Mouse (Mus musculus) gastrocnemius, postnatal 10 days (tissue): Measurements from ENCODE around the gene Prdm15. TPM values are rescaled to one million over a fixed set of nuclear protein-coding genes. Genes with fewer than 3 reads are reported as not detected.

Experiments used
- DNase-seq: peaks from one replicate; pipeline ENCODE4 v3.0.0; 2021; ENCODE audit warnings: mixed read lengths
- total RNA-seq, 2 experiments: library from RNA; stranded (reverse); gene quantifications; 2 replicates each; pipeline ENCODE4 v1.2.3; 2021

Gene Prdm15
- total RNA-seq, 2 experiments from 2014 or later: 4.9 to 8.4 TPM

DNA sequence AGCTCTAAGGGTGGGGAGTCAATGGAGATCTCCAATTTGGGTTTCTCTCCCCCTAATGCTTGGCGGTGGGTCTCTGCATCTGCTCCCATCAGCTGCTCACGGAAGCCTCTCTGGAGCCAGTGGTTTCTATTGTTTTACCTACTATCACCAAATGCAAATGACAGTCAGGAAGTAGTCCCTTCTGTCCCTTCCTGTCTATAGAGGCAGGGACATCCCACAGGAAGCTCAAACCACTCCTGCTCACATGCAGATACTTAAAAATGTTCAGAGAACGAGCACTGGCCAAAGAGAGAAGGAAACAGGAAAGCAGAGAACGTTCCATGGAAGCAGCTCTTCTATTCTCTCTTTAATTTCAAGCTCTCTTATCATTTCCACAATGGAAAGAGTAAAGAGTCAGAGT is 32.1 kb downstream of the Prdm15 start:
- DNase-seq: no peak

- DNase-seq: no peak
Observed at GRCm38 (mm10) chr16:97817414-97817813, 34.2 kb downstream of the Prdm15 start.

DNA sequence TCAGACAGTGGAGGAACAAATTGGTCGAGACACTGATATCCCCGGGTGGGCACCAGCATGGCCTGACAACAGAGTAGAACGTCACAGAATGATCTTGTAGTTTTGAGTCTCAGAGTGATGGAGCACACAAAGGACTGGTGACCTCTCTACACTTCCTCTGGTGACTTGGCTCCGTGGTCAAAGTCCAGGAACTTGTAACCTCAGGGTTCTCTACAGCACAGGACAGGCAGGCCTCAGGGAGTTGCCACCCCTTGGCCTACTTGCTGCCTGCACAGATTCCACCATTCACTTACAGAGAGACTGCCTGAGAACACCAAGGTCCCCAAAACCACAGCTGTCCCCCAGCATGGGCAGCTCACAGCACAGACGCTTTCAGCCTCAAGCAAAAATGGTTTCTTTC is 36.4 kb downstream of the Prdm15 start:
- DNase-seq: no peak

- DNase-seq: no peak
Observed at GRCm38 (mm10) chr16:97814060-97814459, 37.6 kb downstream of the Prdm15 start.

- no peak for DNase-seq
Observed at GRCm38 (mm10) chr16:97808881-97809280, 42.8 kb downstream of the Prdm15 start.

GRCm38 (mm10) chr16:97805646-97806045 is 46.0 kb downstream of the Prdm15 start:
- no peak for DNase-seq

DNA sequence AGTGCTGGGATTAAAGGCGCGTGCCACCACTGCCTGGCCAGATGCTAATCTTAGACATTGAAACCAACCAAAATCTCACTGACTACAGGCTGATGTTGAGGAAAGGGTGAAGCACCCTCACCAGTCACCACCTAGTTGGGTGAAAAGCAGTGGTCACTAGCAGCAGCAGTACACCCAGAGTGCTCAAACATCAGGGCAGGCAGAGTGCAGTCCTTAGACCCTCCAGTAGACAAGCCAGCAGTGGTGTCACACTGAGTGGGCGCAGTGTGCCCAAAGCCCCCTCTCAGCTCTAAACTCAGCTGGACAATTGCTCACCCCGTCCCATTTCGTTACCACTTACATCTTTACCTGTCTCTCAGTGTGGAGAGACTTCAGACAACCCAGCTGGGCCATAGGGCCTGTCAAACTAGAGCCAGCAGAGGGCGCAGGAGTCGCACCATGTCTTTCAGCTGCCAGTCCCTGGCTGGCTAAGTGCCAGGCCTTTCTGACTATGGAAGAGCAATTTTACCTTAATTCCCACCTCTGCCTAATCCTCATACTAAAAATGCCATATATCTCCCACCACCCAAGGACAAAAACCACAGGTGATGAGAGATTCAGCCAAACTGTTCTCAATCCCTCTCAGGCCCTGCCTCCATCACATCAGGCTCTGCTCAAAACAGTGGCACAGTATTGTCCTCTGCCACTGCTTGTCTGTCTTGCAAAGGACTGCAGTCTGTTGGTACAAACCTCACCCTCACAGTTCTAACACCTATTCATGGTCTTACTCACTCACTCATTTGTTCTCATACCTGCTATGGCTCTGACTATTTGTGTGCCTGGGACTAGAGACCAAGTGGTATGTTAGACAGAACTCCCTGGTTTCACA is 46.7 kb downstream of the Prdm15 start:
- DNase-seq: peak; percentile 87

DNA sequence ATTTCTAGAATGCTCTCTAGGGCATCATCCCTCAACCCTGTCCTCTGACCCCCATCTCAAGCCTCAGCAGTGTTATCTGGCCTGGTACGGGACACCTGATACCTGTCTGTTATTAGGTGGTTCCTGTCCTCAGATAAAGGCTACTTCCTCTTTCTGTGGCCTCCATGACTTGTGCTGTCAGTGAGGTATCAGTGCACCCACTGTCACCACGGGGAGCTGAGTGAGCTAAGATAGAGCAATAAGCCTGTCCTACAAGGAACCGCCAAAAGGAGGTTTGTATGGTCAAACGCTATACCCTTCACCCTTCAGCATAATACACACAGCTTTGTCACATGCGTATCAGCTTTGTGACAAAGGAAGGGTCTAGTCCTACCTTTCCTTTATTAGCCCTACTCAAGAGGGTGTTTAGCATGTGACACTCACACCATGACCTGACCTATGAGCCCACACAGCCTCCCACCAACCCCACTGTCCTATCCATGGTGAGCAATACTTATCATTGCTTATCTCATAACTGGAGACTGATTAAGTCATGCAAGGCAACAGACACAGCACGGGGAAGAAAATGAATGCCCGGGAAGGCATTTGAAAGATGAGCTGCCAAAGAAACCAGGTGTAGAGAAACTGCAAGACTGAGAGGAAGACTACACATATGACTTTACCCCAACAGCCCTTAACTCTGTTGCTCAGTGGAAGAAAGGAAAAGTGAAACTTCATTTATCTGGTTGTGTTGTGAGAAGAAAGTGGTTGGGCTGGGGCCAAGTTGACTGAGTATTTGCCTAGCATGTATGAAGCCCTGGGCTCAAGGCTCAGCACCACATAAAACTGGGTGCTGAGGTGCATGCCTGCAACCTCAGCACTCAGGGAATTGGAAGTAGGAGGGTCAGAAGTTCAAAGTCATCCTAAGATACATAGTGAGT is 53.4 kb downstream of the Prdm15 start:
- no peak for DNase-seq

- DNase-seq: no peak
Observed at GRCm38 (mm10) chr16:97797212-97797611, 54.4 kb downstream of the Prdm15 start.

DNA sequence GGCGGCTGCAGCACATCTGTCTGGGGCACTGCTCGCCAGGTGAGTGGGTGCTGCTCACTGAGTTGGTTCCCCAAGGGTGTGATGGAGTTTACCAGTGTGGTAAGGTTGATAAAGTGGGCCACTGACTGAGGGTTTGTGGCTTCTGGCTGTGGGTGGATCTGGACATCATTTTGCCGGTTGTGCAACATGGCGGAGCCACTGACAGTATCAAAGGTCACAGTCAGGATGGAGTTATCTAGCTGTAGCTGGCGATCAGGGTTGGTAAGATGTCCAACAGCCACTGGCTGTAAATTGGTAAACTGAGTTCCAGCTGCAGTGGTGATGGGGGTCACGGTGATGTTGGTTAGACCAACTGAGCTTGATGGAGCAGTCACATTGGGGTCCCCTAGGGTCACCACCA is 57.4 kb downstream of the Prdm15 start:
- DNase-seq: no peak

- DNase-seq: no peak
Observed at GRCm38 (mm10) chr16:97783057-97783456, 68.6 kb downstream of the Prdm15 start.

DNA sequence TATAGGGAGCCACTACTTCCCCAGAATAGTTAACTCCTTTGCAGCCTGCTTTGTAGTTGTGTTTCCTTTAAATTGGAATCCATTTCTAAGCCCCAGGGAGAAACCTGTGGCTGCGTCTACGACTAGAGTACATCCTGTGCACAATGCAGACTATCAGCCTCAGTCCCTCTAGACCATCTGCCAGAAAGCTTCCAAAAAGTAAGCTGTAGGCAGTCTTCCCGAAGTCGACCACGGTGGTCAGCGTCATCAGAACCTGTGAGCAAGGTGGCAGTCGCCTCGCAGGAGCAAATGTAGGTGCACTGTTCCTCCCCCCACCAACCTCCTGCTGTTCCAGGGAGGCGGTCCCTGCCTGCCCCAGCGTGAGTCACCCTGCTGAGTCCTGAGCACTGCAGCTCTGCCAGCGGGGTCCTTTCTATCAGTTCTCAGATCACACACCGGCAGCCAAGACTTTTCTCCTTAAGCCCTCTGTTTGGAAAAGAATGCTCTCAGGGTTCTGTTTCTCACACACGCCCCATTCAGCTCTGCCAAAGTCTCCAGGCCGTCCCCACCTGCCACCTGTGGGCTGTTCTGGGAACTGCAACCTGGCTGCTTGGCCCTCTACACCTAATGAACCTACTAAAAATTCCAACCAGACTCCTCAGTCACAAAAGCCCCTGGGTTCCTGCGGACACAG is 73.2 kb downstream of the Prdm15 start:
- DNase-seq: peak; percentile 82

- DNase-seq: no peak
Observed at GRCm38 (mm10) chr16:97766501-97766900, 85.1 kb downstream of the Prdm15 start.

GRCm38 (mm10) chr16:97764626-97765025 is 87.0 kb downstream of the Prdm15 start:
- DNase-seq: no peak

- no peak for DNase-seq
Observed at GRCm38 (mm10) chr16:97763990-97764340, 87.7 kb downstream of the Prdm15 start.

DNA sequence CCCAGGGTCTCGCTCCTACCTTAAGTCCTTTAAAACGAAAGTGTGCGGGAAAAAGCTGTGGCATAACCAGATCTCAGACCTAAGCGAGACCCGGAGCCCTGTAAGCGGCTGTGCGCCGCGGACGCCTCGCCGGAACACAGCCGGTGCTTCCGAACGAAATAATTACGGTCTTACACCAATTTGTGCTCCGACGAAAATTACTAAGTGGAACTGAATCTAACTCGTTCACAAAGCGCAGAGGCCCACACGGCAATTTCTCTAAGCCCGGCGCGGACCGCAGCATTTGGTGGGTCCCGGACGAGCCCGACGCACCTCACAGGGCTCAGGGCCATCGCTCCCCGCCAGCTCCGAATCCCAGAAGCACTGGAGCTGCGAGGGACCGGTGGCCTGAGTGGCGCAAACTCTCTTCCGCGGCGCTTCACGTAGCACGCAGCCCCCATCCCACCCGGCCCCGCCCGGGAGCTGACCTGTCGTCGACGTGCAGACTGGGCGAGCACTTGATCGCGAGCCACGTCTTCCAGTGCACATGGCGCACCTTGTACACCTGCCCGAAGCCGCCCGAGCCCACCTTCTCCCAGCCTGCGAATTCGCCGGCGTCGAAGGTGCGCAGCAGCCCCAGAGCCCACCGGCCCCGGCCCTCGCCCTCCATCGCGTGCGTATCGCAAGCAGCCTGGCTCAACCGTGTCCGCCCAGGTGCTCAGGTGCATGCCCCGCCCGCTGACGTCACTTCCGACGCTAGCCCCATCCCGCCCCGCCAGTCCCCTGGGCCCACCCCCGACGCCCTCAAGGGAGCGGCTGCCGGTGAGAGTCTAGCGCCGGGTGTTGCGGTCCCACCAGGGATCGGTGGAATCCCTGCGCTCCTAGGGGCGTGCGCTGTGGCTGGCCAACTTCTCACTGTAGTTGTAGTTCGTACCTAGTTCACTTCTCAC is 88.3 kb downstream of the Prdm15 start, which contains the start of gene Ripk4:
Ripk4 (minus strand) TSS at position 727 of the 929 bp plus-strand sequence.
- no peak for DNase-seq

DNA sequence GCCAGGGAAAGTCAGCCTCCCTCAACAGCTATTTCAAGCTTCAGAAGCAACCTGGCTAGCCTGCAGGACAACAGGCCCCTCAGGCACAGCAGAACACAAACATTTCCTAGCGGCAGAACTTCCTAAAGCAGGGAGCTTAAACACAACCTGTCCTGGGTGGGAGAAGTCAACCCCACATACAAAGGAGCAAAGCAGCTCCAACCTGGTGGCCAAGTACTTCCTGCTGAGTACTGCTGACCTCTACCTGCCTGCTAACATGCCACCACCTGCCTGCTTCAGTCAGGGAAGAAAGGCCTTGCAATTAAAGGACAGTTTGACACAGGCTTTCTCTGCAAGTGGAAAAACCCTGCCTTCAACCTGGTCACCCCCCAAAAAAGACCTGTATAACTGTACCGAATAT is 89.9 kb downstream of the Prdm15 start:
- DNase-seq: no peak

DNA sequence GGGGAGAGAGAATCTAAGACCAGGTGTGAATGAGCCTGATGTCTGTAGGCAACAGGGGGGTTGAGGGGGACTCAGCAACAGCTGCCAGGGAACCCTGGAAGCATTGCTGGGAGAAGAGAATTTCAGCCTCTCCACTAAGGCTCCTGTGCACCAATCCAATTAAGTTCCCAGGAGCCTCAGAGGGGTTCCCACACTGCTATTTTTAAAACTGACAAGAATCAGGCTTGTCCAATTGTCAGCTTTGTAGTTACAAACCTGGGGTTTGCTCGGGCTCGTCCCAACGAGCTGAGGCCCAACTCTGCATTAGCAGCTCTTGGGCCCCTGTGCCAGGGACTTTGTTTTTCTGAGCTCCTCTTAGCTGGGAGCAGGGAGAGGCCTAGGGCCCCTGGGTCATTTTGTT is 92.0 kb downstream of the Prdm15 start:
- no peak for DNase-seq

- DNase-seq: no peak
Observed at GRCm38 (mm10) chr16:97758288-97758687, 93.4 kb downstream of the Prdm15 start.

DNA sequence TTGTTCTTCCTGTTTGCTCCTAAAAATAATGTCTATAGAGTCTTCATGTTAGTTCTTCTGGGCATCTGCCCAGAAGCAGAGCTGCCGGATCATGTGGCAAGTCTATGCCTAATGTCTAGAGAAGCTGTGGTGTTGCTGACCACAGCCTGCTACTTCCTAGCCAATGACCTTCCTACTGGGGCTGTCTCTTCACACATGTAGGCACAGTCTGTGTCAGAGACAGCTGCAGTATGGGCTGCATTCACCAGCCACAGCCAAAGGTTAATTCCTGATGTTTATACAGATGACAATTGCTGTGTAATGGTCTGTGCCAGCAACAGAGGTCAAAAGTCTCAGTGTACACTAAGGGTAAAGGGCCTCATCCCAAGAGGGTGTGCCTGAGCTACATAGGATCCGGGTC is 95.2 kb downstream of the Prdm15 start:
- DNase-seq: no peak

DNA sequence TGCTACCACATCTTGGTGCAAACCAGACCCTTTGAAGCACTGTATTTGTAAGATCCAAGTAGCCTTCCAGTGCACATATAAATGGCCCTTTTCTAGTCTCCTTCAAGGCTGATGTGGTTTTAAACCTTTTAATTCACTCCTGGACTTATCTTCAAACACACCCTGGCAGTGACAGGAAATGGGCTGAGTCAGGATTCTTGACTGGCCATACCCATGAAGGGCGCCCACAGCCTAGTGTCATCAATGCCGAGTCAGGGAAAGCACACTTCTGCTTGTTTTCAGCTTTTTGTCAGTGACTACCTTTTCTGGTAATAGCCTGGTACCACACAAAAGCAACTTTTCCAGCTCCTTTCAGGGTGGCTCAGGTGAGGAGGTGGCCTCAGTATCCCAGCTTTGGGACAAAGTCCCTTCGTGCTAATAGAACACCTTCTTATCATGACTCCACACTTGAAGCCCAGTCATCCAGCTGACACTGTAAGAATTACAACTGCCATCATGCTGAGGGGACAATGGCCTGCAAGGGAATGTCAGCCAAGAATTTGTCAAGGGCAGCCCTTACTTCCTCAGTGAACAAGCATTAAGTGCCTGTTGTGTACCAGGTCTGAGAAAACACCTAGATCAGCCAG is 99.2 kb downstream of the Prdm15 start:
- DNase-seq: no peak
